Mouse (Mus musculus): ENCODE measurements around the gene Zc2hc1b.

DNA sequence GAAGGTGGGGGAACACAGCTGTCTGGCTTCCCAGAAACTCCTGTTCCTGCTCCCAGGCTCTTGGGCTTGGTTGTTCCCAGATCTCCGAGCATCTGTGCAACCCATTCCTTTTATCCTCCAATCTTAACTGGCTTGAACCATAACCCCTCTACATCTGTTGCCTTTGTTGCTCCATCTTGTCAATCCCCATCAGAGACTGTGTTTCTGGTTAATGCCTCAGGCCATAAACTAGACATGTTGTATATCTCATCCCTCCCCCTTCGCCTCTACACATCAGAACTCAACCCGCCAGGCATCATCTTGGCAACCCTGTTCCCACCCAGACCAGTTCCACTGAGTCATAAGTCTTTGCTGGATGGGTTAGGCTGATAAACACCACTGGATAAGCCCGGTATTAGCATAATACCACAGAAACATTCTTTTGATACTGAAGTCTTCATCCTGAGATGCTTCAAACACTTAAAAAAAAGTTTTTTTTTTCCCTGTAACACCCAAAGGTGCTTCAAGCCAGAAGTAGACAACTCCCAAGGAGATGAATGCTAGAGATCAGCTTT, 24.9 kb downstream of the Zc2hc1b start:
- TF ChIP-seq CTCF (IDR thresholded peaks at IDR 0.05; ENCODE audit: insufficient read depth, low read length) (no peak), POLR2A (IDR thresholded peaks at IDR 0.05; ENCODE audit: borderline replicate concordance, extremely low read depth, low read depth, low read length) (no peak)
